Mouse (Mus musculus): ENCODE results near the gene N4bp1.

- no peak for TF ChIP-seq ZMIZ1 (IDR thresholded peaks at IDR 0.05; ENCODE audit: low read depth, low read length)
- TF ChIP-seq MAZ (IDR thresholded peaks at IDR 0.05; ENCODE audit: low read depth, low read length) = no peak
- TF ChIP-seq CTCF (conservative IDR thresholded peaks at IDR 0.05 in 1 of 2, IDR thresholded peaks at IDR 0.05 in 1 of 2; ENCODE audit: low read depth in 2 of 2, low read length in 2 of 2) = no peak
- no peak for TF ChIP-seq EP300 (IDR thresholded peaks at IDR 0.05; ENCODE audit: low read length)
- TF ChIP-seq ELF1 (IDR thresholded peaks at IDR 0.05; ENCODE audit: low read depth, low read length) = no peak
- TF ChIP-seq MEF2A (IDR thresholded peaks at IDR 0.05; ENCODE audit: borderline replicate concordance, low read depth, low read length) = no peak
- no peak for TF ChIP-seq POLR2A (IDR thresholded peaks at IDR 0.05; ENCODE audit: low read depth, low read length)
- TF ChIP-seq JUN (IDR thresholded peaks at IDR 0.05; ENCODE audit: insufficient read depth, low read depth, low read length) = no peak
- TF ChIP-seq NRF1 (IDR thresholded peaks at IDR 0.05; ENCODE audit: low read depth, low read length) = no peak
- TF ChIP-seq POLR2AphosphoS2 (IDR thresholded peaks at IDR 0.05; ENCODE audit: low read depth, low read length) = no peak
- no peak for TF ChIP-seq ZC3H11A (IDR thresholded peaks at IDR 0.05; ENCODE audit: low read depth, low read length)
- TF ChIP-seq ZNF384 (IDR thresholded peaks at IDR 0.05; ENCODE audit: low read depth, low read length) = no peak
- TF ChIP-seq TCF12 (IDR thresholded peaks at IDR 0.05; ENCODE audit: low read depth, low read length) = no peak
Observed at GRCm38 (mm10) chr8:86800966-86801365, 84.1 kb downstream of the N4bp1 start.

All from CH12.LX (cell line).